ENCODE assay signal across 23 mouse cellular contexts in the genomic region with DNA sequence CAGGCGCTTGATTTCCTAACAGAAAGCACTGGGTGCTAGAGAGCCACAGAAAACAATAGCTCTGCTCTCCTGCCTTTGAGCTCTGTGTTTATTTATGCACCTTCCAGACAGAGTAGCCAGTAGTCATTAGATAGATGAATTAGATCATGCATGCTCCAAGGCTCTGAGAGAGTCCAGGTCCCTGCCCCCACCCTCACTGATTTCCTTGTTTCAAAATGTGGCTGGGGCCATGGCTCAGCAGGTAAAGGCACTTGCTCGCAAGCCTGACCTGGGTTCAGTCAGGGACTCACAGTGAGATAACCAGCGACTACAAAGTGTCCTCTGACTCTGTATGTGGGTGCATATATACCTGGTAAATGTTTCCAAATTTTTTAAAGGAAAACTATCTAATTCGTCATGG.
DNase-seq lines count a peak whose midpoint lies in the region; ATAC-seq and TF ChIP-seq lines count a peak whose summit lies in the region.
"Had no signal": no experiment of that assay in that cellular context is flagged by ENCODE, and none has a peak within 500 bp of the region (broad histone marks: within the 10 kb centered on the region; RNA-seq: fewer than 3 reads in every experiment).

No protein-coding gene starts in this region.

- H3K4me3 ChIP-seq in gastrocnemius, adult 2 months, result no peak overlapping the region
- H3K4me3 ChIP-seq in kidney, embryonic 14.5 days (ENCODE audit: low read length), result no peak overlapping the region
- no peak overlapping the region for H3K4me3 ChIP-seq in ES-Bruce4 (ENCODE audit: low read depth, low read length)
- H3K4me3 ChIP-seq in intestine, embryonic 16.5 days (ENCODE audit: low read length), result no peak overlapping the region
- no peak overlapping the region for H3K4me3 ChIP-seq in limb, embryonic 10.5 days
- H3K4me3 ChIP-seq in forebrain, embryonic 10.5 days, result no peak overlapping the region
- H3K4me3 ChIP-seq: embryonic facial prominence, embryonic 10.5 days; heart, adult 2 months; hindbrain, embryonic 12.5 days had no signal

- no peak overlapping the region for H3K4me2 ChIP-seq in kidney, embryonic 14.5 days (replicated peaks; ENCODE audit: low read depth, low read length)
- no peak overlapping the region for H3K4me2 ChIP-seq in intestine, embryonic 16.5 days (ENCODE audit: low read depth, low read length)
- H3K4me2 ChIP-seq: heart, embryonic 11.5 days; hindbrain, embryonic 12.5 days had no signal

- no peaks in the 10 kb centered on the region for H3K9me3 ChIP-seq in kidney, embryonic 14.5 days (ENCODE audit: control insufficient read depth, low read length)
- H3K9me3 ChIP-seq in ES-Bruce4 (replicated peaks; ENCODE audit: control insufficient read depth, insufficient read depth, low read length, poor library complexity, severe bottlenecking), result no peaks in the 10 kb centered on the region
- H3K9me3 ChIP-seq in intestine, embryonic 16.5 days (ENCODE audit: control insufficient read depth, low read length), result no peaks in the 10 kb centered on the region
- no peaks in the 10 kb centered on the region for H3K9me3 ChIP-seq in limb, embryonic 10.5 days (replicated peaks)
- no peaks in the 10 kb centered on the region for H3K9me3 ChIP-seq in forebrain, embryonic 10.5 days
- H3K9me3 ChIP-seq: embryonic facial prominence, embryonic 10.5 days; hindbrain, embryonic 12.5 days had no signal

- no peak for DNase-seq in gastrocnemius, adult 2 months
- DNase-seq in gastrocnemius, postnatal 4 days (ENCODE audit: low spot score in 2 of 2), result no peak
- no peak for DNase-seq in kidney, postnatal 36 days
- no peak for DNase-seq in limb, embryonic 10.5 days (ENCODE audit: low spot score)
- no peak for DNase-seq in forebrain, embryonic 10.5 days (ENCODE audit: extremely low spot score, low spot score)
- DNase-seq: adrenal gland, adult 2 months; adrenal gland, postnatal 25 days; B cell, adult 2 months; cerebellum, adult 18-20 months; cerebellum, postnatal 36 days; gastrocnemius, postnatal 36 days; heart, adult 2 months; heart, postnatal 4 days had no signal

- H3K9ac ChIP-seq in kidney, embryonic 14.5 days (ENCODE audit: low read depth, low read length), result no peak overlapping the region
- H3K9ac ChIP-seq in ES-Bruce4 (ENCODE audit: low read depth, poor library complexity, severe bottlenecking), result no peak overlapping the region
- 0 out of 2 replicates have a peak overlapping the region, but pooled peaks have one; percentile 21 for H3K9ac ChIP-seq in intestine, embryonic 16.5 days (ENCODE audit: low read depth, low read length)
- H3K9ac ChIP-seq: hindbrain, embryonic 12.5 days had no signal

- peak; percentile 37; the same call in 1 of the 2 replicates for ATAC-seq in kidney, embryonic 14.5 days (ENCODE audit: low FRiP score, low TSS enrichment)
- ATAC-seq in intestine, embryonic 16.5 days, result peak; percentile 71
- ATAC-seq: CD4-positive, CD25-positive, alpha-beta regulatory T cell, adult 4 months; forebrain, embryonic 14.5 days; hindbrain, embryonic 16.5 days; Patski had no signal

- TF ChIP-seq POLR2A in ES-Bruce4 (IDR thresholded peaks at IDR 0.05; ENCODE audit: insufficient read depth, low read length), result no peak

- WGBS in kidney, embryonic 14.5 days, result 53% methylated on average over 4 of the region's 4 CpGs
- WGBS in intestine, embryonic 16.5 days, result 56% methylated on average over 4 of the region's 4 CpGs
- 75% methylated on average over 4 of the region's 4 CpGs for WGBS in limb, embryonic 10.5 days
- WGBS in forebrain, embryonic 10.5 days, result 60% methylated on average over 4 of the region's 4 CpGs

- H3K27ac ChIP-seq in gastrocnemius, adult 2 months, result peak overlapping the region; percentile 79
- H3K27ac ChIP-seq in kidney, embryonic 14.5 days (ENCODE audit: low read depth, low read length), result no peak overlapping the region
- H3K27ac ChIP-seq in ES-Bruce4 (ENCODE audit: insufficient read depth, low read length), result peak overlapping the region; percentile 42; the same call in 1 of the 2 replicates
- H3K27ac ChIP-seq in intestine, embryonic 16.5 days (ENCODE audit: low read length), result peak overlapping the region; percentile 5; the same call in 1 of the 2 replicates
- no peak overlapping the region for H3K27ac ChIP-seq in limb, embryonic 10.5 days
- H3K27ac ChIP-seq in forebrain, embryonic 10.5 days, result no peak overlapping the region
- H3K27ac ChIP-seq: embryonic facial prominence, embryonic 10.5 days; heart, adult 2 months; hindbrain, embryonic 12.5 days had no signal

- no peak for TF ChIP-seq EP300 in ES-Bruce4 (IDR thresholded peaks at IDR 0.05; ENCODE audit: insufficient read depth, low read depth, low read length)

- H3K4me1 ChIP-seq in kidney, embryonic 14.5 days (ENCODE audit: control insufficient read depth, insufficient read depth, low read length), result peaks cover 45% of the 10 kb centered on the region
- peaks cover 14% of the 10 kb centered on the region for H3K4me1 ChIP-seq in ES-Bruce4 (ENCODE audit: control insufficient read depth, insufficient read depth, low read length)
- H3K4me1 ChIP-seq in intestine, embryonic 16.5 days (ENCODE audit: control insufficient read depth, insufficient read depth, low read length), result peaks cover 17% of the 10 kb centered on the region
- H3K4me1 ChIP-seq in limb, embryonic 10.5 days, result peaks cover 51% of the 10 kb centered on the region
- H3K4me1 ChIP-seq in forebrain, embryonic 10.5 days, result peaks cover 72% of the 10 kb centered on the region

- intact Hi-C loops in gastrocnemius, adult 2 months (cut with DNase I), result no loop called here

- no peaks in the 10 kb centered on the region for H3K27me3 ChIP-seq in kidney, embryonic 14.5 days (ENCODE audit: control insufficient read depth, insufficient read depth, low read length)
- H3K27me3 ChIP-seq in ES-Bruce4 (ENCODE audit: control insufficient read depth, insufficient read depth, low read length, poor library complexity, severe bottlenecking), result no peaks in the 10 kb centered on the region
- no peaks in the 10 kb centered on the region for H3K27me3 ChIP-seq in intestine, embryonic 16.5 days (replicated peaks; ENCODE audit: control insufficient read depth, insufficient read depth, low read length)
- H3K27me3 ChIP-seq in limb, embryonic 10.5 days (ENCODE audit: low read depth, poor library complexity, severe bottlenecking), result no peaks in the 10 kb centered on the region
- peaks cover 68% of the 10 kb centered on the region for H3K27me3 ChIP-seq in forebrain, embryonic 10.5 days (ENCODE audit: poor library complexity, severe bottlenecking)
- H3K27me3 ChIP-seq: hindbrain, embryonic 12.5 days; Patski had no signal

- no peak for TF ChIP-seq CTCF in gastrocnemius, adult 2 months (IDR thresholded peaks at IDR 0.05)
- TF ChIP-seq CTCF in ES-Bruce4 (IDR thresholded peaks at IDR 0.05; ENCODE audit: low read depth, low read length), result no peak

- peaks cover 7% of the 10 kb centered on the region; the same call in 1 of the 2 replicates for H3K36me3 ChIP-seq in kidney, embryonic 14.5 days (ENCODE audit: control insufficient read depth, insufficient read depth, low read length)
- H3K36me3 ChIP-seq in ES-Bruce4 (ENCODE audit: control insufficient read depth, insufficient read depth, low read length, poor library complexity, severe bottlenecking), result 0 out of 2 replicates have a peak, but pooled peaks cover 6% of the 10 kb centered on the region
- no peaks in the 10 kb centered on the region; the same call in 1 of the 2 replicates for H3K36me3 ChIP-seq in intestine, embryonic 16.5 days (ENCODE audit: control insufficient read depth, insufficient read depth, low read length)
- H3K36me3 ChIP-seq in limb, embryonic 10.5 days, result peaks cover 28% of the 10 kb centered on the region
- peaks cover 40% of the 10 kb centered on the region for H3K36me3 ChIP-seq in forebrain, embryonic 10.5 days (replicated peaks)

Comparison
In these comparisons a context has a peak if more than half of its experiments do, and no peak if none do; other contexts are left out.
1. H3K27ac ChIP-seq: peak in gastrocnemius, adult 2 months (single experiment), ES-Bruce4 (single experiment) and intestine, embryonic 16.5 days (single experiment); none in kidney, embryonic 14.5 days (single experiment), limb, embryonic 10.5 days (single experiment) and forebrain, embryonic 10.5 days (single experiment).